Mouse (Mus musculus) olfactory bulb, adult 2 months (tissue): ENCODE data around the gene Edem2.

Experiments used
- CTCF ChIP-seq: fragments of 200-500 bp; IDR thresholded peaks from 2 replicates; pipeline ENCODE4 v1.5.1; 2012; ENCODE audit warnings: low read depth, mild to moderate bottlenecking, low read length, moderate library complexity; ENCODE audit not compliant: insufficient read depth
- POLR2A ChIP-seq: fragments of 200-500 bp; IDR thresholded peaks from 2 replicates; pipeline ENCODE4 v1.6.1; 2012; ENCODE audit warnings: mild to moderate bottlenecking, low read depth, low read length, moderate library complexity; ENCODE audit not compliant: insufficient read depth

DNA sequence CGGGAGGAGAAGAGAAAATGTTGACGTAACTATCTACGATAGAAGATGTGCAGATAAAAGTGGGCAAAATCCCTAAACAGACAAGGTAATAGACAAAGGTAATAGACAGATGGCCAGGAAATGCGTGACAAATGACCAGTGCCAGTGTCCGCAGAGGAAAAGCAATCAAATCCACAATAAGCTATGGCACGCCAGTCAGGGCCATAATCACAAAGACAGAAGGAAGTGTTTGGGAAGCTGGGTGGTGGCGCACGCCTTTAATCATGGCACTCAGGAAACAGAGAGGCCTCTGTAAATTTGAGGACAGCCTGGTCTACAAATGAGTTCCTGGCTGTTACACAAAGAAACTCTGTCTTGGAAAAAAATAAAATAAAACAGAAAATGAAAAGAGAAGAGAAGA, 48.1 kb downstream of the Edem2 start:
- TF ChIP-seq POLR2A (no peak), CTCF (no peak)
